ENCODE assay signal across 10 mouse cellular contexts in genomic region chr19:26796006-26796405, GRCm38 (mm10).
"Had no signal": no experiment of that assay in that cellular context is flagged by ENCODE, and none has a peak within 500 bp of the region (broad histone marks: within the 10 kb centered on the region; RNA-seq: fewer than 3 reads in every experiment).

No protein-coding gene starts in this region.

- H3K27ac ChIP-seq: limb, embryonic 13.5 days; liver, embryonic 14.5 days; midbrain, embryonic 15.5 days; neural tube, embryonic 13.5 days had no signal

- H3K4me2 ChIP-seq: limb, embryonic 13.5 days; midbrain, embryonic 15.5 days; neural tube, embryonic 13.5 days had no signal

- H3K4me1 ChIP-seq: limb, embryonic 13.5 days; midbrain, embryonic 15.5 days; neural tube, embryonic 13.5 days had no signal

- H3K27me3 ChIP-seq: limb, embryonic 13.5 days; midbrain, embryonic 15.5 days; neural tube, embryonic 13.5 days had no signal

- ATAC-seq: midbrain, embryonic 15.5 days had no signal

- DNase-seq: kidney, postnatal 36 days; left cerebral cortex, postnatal 4 days; lung, adult 18-20 months; right cerebral cortex, adult 18-20 months; right cerebral cortex, postnatal 25 days; thymus, postnatal 36 days had no signal

- H3K4me3 ChIP-seq: limb, embryonic 13.5 days; midbrain, embryonic 15.5 days; neural tube, embryonic 13.5 days had no signal

- H3K9ac ChIP-seq: limb, embryonic 13.5 days; liver, embryonic 14.5 days; midbrain, embryonic 15.5 days; neural tube, embryonic 13.5 days had no signal

- H3K9me3 ChIP-seq: limb, embryonic 13.5 days; midbrain, embryonic 15.5 days; neural tube, embryonic 13.5 days had no signal

- H3K36me3 ChIP-seq: limb, embryonic 13.5 days; midbrain, embryonic 15.5 days; neural tube, embryonic 13.5 days had no signal
